Mouse (Mus musculus) heart, postnatal 25 days (tissue): Measurements from ENCODE around the gene Slc48a1. TPM values are rescaled to one million over a fixed set of nuclear protein-coding genes. Genes with fewer than 3 reads are reported as not detected.

Experiments used
- DNase-seq: peaks from one replicate; pipeline ENCODE4 v3.0.0; 2022; ENCODE audit warnings: low spot score
- intact Hi-C: fragments of 180-260 bp; cut with DNase I; formaldehyde crosslinking; loops from one replicate; pipeline ENCODE4 v1.15.1; 2025
- total RNA-seq, 2 experiments: library from RNA; stranded (reverse); gene quantifications; 2 replicates each; pipeline ENCODE4 v1.2.3; 2021

The Slc48a1 gene
- total RNA-seq, 2 experiments from 2014 or later, result 76.5 to 83.0 TPM

DNA sequence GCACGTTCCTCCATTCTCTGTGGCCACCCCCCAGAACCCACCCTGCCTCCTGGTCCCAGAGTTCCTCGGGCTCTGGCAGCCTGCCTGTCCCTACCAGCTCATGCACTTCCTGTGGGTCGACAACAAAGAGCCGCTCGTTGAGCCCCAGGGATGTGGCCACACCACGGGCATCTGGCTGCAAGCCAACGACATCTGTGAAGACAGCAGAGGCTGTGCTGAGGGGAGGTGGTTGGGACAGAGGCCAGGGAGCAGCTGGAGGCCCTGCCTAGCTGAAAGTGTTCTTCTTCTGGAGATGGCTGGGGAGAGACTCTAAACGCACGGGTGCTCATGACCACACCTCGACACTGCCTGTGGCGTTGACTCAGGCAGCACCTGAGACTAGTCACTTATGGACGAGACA is 27.6 kb upstream of the Slc48a1 start:
- intact Hi-C loops, result no loop called here
- no peak for DNase-seq

DNA sequence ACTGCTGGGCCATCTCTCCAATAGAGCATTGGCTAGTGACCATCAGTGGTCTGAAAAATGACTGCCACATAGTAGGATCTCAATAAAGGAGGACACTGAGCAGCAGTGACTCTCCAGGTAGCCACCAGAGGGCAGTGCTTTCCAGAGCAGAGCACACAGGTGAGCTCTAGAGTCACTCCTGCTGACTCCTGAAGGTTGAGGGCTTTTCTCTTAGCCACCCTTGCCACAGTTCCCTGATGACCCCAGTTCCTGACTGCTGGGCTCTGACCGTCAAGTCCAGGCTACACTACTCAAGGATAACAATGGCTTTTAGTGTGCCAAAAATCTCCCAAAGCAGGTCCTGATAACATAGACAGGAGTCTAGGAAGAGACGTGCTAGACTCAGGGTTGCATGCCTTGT is 26.6 kb upstream of the Slc48a1 start:
- intact Hi-C loops, result no loop called here
- no peak for DNase-seq

DNA sequence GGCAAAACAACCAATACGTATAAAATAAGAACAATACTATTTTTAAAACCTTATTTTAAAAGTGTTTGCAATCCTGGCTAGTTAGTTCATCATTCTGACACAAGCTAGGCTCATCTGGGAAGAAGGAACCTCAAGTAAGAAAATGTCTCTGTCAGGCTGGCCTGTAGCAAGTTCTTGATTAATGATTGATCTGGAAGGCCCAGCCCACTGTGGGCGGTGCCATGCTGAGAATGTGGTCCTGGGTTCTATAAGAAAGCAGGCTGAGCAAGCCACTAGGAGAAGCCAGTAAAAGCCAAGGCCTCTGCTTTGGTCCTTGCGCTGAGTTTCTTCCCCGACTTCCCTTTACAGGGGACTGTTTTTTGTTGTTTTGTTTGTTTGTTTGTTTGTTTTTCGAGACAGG is 25.8 kb upstream of the Slc48a1 start:
- intact Hi-C loops, result no loop called here
- DNase-seq, result no peak

DNA sequence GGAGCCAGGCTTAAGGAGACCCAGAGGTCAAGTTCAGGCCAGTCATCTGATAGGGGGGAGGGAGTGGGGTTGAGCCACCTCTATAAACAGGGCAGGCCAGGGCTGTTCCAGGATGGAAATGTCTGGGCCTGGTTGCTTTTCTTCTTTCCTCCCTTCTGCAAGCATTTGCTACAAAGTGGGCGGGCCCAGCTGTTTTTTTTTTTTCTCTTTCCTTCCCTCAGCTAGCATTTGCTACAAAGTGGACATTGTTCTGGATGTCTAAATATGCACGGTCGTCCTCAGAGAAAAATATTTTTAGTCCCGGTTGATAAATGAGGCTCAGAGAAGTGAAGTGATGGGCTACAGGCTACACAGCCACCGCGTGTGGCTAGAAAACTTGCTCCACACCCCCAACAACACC is 23.8 kb upstream of the Slc48a1 start:
- intact Hi-C loops, result no loop called here
- DNase-seq, result no peak

DNA sequence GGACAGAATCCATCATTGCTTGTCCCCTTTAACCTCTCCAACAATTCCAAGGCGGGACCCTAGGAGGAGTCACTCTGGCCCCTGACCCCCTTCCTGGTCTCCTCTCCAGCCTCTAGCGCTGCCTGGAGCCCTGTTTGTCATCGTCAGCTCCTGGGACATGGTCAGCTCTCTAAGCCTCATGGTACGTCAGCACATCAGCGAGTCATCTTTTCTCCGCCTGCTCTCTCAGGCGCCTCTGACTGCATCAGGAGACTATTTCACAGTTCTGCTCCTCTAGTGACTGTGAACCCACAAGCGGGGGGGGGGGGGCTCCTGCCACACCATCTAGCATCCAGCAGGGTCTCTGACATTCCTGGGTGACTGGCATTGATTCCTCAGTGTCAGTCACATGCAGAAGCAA is 23.0 kb upstream of the Slc48a1 start:
- no peak for DNase-seq
- intact Hi-C loops, result no loop called here

DNA sequence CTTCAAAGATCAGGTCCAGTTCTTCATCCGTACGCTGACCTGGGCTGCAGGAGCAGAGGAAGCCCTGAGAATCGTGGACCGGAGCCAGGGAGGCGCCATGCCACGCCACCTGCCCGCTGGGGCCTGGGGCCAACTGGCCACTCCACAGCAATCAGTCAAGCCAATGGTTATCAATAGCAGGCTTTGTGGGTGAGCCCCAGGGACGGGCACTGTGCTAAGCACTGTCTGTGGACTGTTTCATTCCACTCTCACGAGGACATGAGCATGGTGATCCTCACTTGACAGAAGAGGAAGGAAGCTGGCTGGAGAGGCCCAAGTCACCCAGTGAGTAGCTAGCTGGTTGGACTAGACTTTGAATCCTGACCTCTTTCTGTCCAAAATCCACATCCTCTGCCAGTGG is 18.3 kb upstream of the Slc48a1 start:
- intact Hi-C loops, result no loop called here
- no peak for DNase-seq

DNA sequence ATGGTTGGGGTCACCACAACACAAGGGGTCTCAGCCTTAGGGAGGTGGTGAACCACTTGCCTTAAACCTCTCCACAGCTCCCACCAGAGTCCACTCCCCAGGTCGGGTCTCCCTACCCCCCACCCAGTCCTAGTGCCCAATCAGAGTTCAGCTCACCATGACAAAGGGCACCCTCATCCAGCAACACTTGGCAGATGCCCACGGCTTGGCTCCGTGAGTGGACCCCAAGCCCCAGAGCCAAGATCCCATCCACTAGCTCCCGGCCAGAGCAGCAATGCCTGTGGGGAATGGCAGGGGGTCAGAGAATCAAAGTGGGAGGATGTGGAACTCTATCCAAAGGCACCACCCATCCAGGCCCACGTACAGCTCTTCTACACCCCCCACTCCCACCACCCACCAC is 17.4 kb upstream of the Slc48a1 start:
- intact Hi-C loops, result no loop called here
- DNase-seq, result no peak

DNA sequence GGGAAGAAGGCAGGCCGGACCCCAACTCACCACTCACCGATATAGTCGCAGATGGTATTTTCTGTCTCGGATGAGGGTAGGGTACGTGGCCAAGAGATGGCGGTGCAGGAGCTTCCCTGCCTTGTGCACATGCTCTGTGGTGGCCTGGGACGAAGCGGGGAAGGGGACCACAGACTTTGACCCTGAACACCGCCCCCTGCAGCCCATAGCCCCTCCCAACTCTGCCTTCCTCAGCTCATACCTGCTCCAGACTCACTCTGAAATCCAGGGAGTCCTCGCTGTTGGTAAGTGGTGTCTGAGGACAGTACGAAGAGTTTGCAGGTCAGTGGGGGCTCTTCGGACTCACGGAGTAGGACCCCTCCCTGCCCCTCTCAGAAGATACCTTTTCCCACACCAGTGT is 16.9 kb upstream of the Slc48a1 start:
- intact Hi-C loops, result no loop called here
- DNase-seq, result no peak

DNA sequence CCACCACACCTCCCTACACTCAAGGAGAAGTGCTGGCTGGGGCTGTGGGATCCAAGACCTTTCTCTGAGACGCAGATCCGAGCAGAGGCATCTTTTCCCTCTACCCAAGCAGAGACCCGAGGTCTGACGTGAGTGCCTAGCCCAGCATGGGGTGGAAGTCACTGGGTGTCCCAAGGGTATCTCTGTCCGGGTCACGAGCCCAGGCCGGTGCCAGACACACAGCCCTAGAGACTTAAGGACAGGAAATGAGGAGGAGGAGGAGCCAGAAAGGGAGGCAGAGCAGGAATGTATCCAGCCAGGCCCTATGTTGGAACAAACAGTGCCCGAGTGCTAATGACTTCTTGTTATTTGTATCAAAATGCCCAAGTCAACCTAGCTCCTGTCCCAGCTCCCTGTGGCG is 15.6 kb upstream of the Slc48a1 start:
- intact Hi-C loops, result no loop called here
- DNase-seq, result peak; percentile 69

DNA sequence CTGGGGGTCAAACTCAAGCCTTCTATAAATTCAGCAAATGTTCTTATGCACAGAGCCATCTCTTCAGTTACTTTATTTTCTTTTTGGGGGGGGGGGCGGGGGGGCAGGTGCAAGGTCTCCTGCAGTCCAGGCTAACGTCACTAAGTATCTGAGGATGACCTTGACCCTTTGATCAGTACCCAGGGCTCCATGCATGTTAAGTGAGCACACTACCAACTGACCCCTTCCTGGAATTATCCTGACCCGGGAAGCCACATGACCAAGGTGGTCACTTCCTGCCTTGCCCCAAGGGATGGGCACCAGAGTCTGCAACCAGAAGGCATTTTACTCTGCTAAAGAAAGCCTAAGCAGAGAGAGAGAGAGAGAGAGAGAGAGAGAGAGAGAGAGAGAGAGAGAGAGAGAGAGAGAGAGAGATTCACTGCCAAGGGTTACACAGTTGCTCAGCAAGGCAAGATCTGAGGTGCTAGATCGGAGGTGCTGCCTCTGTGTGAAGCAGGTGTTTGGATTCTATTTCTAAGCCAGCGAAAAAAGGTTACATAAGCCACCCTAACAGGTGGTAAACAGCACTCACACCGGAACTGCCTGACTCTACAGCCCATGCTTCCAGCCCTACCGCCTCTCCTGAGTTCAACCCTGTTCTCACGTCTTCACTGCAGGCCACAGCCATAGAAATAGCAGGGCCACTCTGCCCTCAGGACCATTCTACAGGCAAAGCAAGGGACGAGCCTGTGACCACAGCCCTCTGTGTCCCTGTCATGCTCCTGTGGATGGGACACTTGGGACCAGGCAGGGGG is 14.9 kb upstream of the Slc48a1 start:
- intact Hi-C loops, result no loop called here
- no peak for DNase-seq

DNA sequence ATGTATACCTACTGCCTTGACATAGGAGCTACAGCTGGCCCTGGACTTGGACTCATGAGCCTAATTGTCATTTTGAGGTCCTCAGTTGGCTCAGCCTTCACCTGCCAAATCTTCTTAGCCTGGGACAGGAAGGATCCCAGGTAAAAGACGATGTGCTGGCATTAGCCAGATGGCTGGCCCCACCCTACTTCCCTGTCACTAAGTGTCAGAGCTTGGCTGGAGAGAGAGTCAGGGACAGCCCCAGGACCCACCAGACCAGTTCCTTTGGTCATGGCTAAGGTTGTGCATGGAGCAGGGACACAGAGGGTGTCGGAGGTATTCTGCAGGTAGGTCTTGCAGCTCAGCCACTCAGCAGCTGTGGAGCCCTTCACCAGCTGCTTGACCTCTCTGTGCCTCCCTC is 13.8 kb upstream of the Slc48a1 start:
- intact Hi-C loops, result no loop called here
- no peak for DNase-seq

DNA sequence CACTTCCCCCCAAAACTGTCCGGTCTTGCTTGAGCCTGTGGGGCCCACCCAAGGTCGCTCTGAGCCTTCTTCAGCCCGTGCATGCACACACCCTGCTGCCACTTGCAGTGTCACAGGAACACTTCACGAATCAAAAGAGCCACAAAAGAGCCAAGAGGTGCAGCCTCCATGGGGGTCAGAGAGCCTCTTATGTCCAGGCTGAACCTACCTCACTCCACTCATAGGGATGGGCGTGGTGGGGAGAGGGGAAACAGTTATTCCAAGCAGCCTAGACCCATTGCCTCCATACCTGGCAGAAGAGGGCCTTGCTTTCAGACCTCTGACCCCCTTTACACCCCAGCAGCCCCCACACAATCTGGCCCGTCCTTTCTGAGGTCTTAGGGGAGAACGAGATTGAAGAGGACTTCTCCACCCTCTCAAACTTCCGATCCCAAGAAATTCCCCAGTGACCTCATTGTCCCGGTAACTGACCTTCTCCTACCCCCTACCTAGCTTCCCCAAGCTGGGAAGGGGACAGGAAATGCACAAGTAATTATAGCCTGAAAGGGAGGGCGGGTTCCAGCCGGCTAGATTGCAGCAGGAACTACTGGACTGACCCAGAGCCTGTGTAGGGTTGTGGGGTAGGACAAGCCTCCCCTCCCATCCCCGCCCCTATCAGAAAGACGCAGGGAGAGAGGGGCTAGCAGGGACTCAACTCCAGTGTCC is 13.1 kb upstream of the Slc48a1 start:
- DNase-seq, result no peak
- intact Hi-C loops, result no loop called here

DNA sequence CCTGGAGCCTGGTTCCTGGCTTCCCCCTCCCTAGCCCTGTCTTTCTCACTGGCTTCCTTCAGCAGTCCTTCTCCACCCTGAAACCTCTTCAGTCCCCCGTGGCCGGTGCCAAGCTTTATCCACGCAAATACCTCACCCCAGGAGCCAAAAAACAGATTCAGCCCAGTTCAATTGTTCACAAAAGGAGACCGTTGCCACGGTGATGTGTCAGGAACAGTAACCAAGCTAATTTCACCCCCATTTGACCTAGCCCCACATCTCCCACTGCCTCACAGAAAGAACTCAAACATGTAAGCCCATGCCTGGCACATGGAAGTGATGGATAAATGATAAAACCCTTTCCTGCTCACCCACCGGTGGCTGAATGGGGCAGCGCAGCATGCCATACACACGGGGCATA is 12.1 kb upstream of the Slc48a1 start:
- intact Hi-C loops, result loop anchor here (2.0 kb wide), 1 partner anchor 47 kb away; no protein-coding TSS in a partner anchor

DNA sequence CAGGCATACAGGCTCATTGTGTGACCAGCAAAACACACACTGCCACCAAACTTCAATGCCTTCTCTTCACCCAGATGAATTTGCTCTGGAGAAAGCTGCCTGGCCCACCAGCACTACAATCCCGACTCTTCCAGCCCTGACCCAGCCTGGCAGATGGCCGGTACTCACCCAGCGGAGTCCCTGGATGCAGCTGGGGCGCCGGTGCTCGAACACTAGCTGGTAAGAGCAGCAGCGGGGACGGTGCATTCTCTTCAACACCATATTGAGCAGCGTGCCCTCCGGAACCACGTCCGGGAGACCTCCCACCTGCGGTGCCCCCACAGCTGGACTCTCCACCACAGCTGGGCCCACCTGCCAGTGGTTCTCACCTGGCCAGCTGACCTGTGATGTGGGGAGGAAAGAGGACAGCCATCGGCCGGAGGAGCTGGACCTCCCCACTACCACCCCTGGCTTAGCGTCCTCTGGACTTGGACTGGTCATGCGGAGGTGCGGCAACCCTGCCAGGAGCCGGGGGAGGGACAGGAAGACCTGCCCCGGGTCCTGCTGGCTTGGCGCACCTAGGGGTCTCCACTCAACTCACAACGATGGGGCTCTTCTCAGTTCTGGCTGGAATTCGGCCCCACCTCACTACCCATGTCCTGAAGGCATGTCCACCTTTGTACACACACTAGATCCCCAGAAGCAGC is 11.6 kb upstream of the Slc48a1 start:
- DNase-seq, result no peak
- intact Hi-C loops, result loop anchor here (2.0 kb wide), 1 partner anchor 48 kb away; no protein-coding TSS in a partner anchor

More for the DNA sequence above, 12.1 kb upstream of the Slc48a1 start:
- no peak for DNase-seq

DNA sequence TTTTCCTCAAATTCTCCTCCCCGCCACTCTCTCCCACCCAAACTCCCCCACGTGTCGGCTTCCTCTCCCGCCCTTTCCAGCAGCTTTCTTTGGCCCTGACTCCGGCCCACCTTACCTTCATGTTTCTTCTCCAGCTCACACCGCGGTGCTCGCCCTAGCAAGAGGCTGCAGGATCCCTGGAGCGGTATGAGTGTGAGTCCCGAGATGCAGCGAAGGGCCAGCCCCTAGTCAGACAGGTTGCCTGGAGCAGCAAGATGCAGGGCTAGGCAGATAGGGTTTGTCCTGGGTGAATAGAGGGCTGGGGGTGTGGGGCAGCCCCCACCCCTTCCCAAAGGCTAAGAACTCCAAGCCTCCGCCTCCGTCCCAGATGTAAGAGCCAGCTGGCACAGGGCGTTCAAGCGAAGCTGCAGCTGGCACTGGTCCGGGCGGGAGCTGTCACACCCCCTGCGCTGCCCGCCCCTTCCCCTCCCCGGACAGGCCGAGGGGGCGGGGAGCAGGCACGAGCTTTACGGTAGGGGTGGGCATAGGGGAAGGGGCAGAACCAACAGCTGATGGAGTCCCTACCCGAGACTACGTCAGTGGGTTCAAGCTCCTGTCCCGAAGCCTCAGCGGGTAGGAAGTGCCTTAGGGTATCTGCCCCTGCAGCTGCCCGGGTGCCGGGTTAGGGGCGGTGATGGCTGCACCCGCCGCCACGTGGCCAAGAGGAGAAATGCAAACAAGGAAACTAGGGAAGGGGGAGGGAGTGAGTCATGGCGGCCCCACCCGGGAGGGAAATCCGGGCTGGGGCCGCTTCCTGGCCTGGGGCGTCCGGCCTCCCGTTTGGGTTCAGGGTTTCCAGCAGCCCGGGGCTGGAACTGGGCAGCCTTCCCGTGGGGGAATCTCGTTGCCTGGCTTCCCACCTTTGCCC is 10.8 kb upstream of the Slc48a1 start, which contains the start of gene Rapgef3:
Gene Rapgef3, minus strand, starts transcription at position 693 of the 907 bp plus-strand sequence.
- intact Hi-C loops, result loop anchor here (2.0 kb wide), 1 partner anchor 49 kb away; no protein-coding TSS in a partner anchor
- DNase-seq, result peak; percentile 89

DNA sequence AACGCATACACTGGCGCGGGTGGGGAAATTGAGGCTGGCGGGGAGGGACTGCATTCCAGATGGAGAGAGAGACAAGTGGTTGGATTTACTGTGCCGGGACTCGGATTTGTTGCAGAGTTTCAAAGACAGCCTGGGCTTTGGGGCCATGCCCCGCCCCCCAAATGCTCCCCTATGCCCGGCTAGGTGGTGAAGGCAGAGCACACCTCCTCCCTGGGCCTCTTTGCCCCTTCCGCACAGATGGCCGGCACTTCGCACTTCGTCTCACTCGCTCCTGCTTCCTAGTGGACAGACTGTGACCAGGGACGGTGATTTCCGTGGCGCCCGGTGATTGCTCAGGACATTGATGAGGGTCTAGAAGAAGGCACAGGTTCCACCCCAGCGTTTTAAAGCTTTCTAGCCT is 10.1 kb upstream of the Slc48a1 start:
- intact Hi-C loops, result no loop called here
- no peak for DNase-seq

DNA sequence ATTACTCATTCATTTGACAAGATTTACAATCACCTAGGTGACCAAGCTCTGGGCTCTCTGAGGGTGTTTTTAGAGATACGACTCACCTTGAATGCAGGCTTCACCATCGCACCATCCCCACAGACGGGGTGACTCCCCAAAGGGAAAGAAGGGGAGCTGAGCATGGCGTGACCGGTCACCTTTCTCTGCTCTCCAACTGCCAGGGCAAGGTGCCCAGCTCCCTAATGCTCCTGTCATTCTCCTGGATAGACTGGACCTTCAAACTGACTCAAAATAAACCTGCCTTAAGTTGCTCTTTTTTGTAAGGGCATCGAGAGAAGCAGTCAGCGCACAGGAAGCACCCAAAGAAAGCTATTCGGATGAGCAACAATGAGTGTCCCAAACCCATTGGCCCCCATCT is 8.0 kb upstream of the Slc48a1 start:
- no peak for DNase-seq
- intact Hi-C loops, result no loop called here

DNA sequence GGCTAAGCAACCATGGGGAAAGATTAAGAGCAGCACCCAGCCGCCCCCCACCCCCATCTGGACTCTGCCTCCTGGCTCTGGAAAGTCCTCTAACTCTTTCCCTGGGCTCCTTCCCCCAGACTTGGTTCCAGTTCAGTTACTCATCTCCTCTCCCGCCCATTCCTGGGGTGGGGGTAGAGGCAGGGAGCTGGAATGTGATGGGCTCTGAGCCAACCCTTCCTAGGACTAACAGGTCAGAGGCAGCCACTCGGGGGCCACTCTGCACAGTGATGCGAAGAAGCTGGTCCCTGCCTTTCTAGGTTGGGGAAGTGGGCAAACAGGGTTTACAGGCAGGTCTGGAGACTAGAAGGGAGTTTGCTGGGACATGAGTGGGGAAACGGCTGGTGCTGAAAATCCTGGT is 5.2 kb upstream of the Slc48a1 start:
- peak; percentile 67 for DNase-seq
- intact Hi-C loops, result no loop called here

DNA sequence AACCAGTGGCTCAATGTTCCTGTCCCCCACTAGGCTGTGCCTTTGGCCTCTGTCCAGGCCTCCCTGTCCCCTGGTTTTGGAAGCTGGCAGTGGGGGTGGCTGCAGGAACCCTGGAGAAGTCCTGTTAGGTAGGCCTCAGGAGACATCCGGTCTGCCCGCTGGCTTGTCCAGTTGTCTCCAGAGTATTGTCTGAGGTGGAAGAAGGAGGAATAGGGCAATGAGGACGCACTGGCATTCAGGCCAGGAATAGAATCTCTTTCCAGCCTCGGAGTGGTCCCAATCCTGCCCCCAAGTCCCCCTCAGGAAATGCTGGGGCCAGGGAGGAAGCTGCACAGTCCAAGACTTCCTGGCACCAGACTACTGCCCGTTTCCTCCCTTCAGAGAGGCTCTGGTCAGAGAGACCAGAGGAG is 4.4 kb upstream of the Slc48a1 start:
- intact Hi-C loops, result no loop called here

DNA sequence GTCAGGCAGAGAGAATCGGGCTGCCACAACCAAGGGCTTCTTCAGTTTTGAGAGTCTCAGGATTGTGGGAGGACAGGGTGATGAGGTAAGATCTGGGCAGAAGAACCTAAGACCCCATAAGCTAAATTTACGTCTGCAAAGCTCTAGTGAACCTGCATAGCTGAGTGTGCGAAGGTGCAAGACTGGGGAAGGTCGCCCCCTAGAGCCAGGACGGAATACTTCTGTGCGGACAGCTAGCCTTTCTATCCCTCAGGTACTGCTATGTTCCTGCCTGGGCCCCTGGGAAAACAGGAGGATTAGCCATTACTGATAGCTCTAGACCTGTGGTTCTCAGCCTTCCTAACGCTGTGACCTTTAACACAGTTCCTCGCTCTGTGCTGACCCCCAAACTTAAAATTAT is 1.8 kb upstream of the Slc48a1 start:
- intact Hi-C loops, result loop anchor here (1.0 to 5.0 kb wide), 2 partner anchors 58 to 176 kb away; no protein-coding TSS in a partner anchor
- peak; percentile 50 for DNase-seq

More for the DNA sequence above, 4.4 kb upstream of the Slc48a1 start:
- DNase-seq, result no peak
